Mouse (Mus musculus) myocyte (in vitro differentiated cells): Measurements from ENCODE around the gene Plcg2. TPM values are rescaled to one million over a fixed set of nuclear protein-coding genes. Genes with fewer than 3 reads are reported as not detected.

Experiments used
- H3K27me3 ChIP-seq: one replicate; pipeline ENCODE4 v1.6.1; 2011; ENCODE audit not compliant: control insufficient read depth, insufficient read depth, insufficient read length
- H3K36me3 ChIP-seq: one replicate; pipeline ENCODE4 v1.6.1; 2011; ENCODE audit not compliant: control insufficient read depth, insufficient read depth
- H3K4me2 ChIP-seq: one replicate; pipeline ENCODE4 v1.6.1; 2011; ENCODE audit warnings: low read depth, control low read depth
- H3K4me3 ChIP-seq: one replicate; pipeline ENCODE4 v1.5.1; 2011; ENCODE audit warnings: mild to moderate bottlenecking, control low read depth, moderate library complexity
- H3K79me2 ChIP-seq: one replicate; pipeline ENCODE4 v1.6.1; 2011; ENCODE audit not compliant: control insufficient read depth, insufficient read depth
- H3ac ChIP-seq: one replicate; pipeline ENCODE4 v1.6.1; 2011; ENCODE audit not compliant: control insufficient read depth, insufficient read length
- CEBPB ChIP-seq: IDR thresholded peaks from 2 replicates; pipeline ENCODE4 v1.6.1; 2011; ENCODE audit warnings: mild to moderate bottlenecking, moderate library complexity; ENCODE audit not compliant: poor library complexity, insufficient read depth, severe bottlenecking
- E2F4 ChIP-seq: IDR thresholded peaks from one replicate; pipeline ENCODE4 v1.6.1; 2011; ENCODE audit warnings: mild to moderate bottlenecking, control low read depth, moderate library complexity; ENCODE audit not compliant: insufficient read depth
- MAX ChIP-seq: IDR thresholded peaks from one replicate; pipeline ENCODE4 v1.6.1; 2011; ENCODE audit warnings: low read depth, mild to moderate bottlenecking, control low read depth
- MYOD1 ChIP-seq, 3 experiments: IDR thresholded peaks; one replicate each; pipeline ENCODE4 v1.6.1; 2011; ENCODE audit warnings: control low read depth in 2 of 3, low read depth in 2 of 3, mild to moderate bottlenecking in 2 of 3, moderate library complexity in 1 of 3; ENCODE audit not compliant: insufficient read length in 2 of 3, control insufficient read depth in 1 of 3
- MYOG ChIP-seq, 3 experiments: IDR thresholded peaks; one replicate each; pipeline ENCODE4 v1.6.1; 2011; ENCODE audit warnings: control low read depth in 2 of 3, low read depth in 2 of 3, mild to moderate bottlenecking in 2 of 3; ENCODE audit not compliant: insufficient read length in 2 of 3, control insufficient read depth in 1 of 3, insufficient read depth in 1 of 3
- POLR2A ChIP-seq: IDR thresholded peaks from one replicate; pipeline ENCODE4 v1.6.1; 2011; ENCODE audit warnings: low read depth, mild to moderate bottlenecking, control low read depth, moderate library complexity; ENCODE audit not compliant: insufficient read length
- POLR2AphosphoS2 ChIP-seq: IDR thresholded peaks from one replicate; pipeline ENCODE4 v1.6.1; 2011; ENCODE audit warnings: low read depth, control low read depth; ENCODE audit not compliant: insufficient read length
- REST ChIP-seq: IDR thresholded peaks from one replicate; pipeline ENCODE4 v1.6.1; 2011; ENCODE audit warnings: mild to moderate bottlenecking, control low read depth, moderate library complexity; ENCODE audit not compliant: insufficient read depth, insufficient read length
- SRF ChIP-seq: IDR thresholded peaks from one replicate; pipeline ENCODE4 v1.6.1; 2011; ENCODE audit warnings: low read depth; ENCODE audit not compliant: control insufficient read depth, insufficient read length
- TCF12 ChIP-seq: IDR thresholded peaks from one replicate; pipeline ENCODE4 v1.6.1; 2011; ENCODE audit warnings: mild to moderate bottlenecking, control low read depth; ENCODE audit not compliant: poor library complexity, insufficient read depth, severe bottlenecking
- TCF3 ChIP-seq: IDR thresholded peaks from one replicate; pipeline ENCODE4 v1.6.1; 2011; ENCODE audit warnings: low read depth, control low read depth; ENCODE audit not compliant: insufficient read length
- USF1 ChIP-seq: IDR thresholded peaks from one replicate; pipeline ENCODE4 v1.6.1; 2011; ENCODE audit warnings: low read depth, mild to moderate bottlenecking, control low read depth, moderate library complexity
- polyA plus RNA-seq: library from polyadenylated mRNA; unstranded; fragments of >200 nt; fragmentation: generic; extraction: Trizol; gene quantifications from one replicate; pipeline ENCODE4 v1.2.1, GENCODE M21; 2012; ENCODE audit warnings: missing spikeins

Plcg2 gene
- polyA plus RNA-seq, 1 experiment: 0.29 TPM

GRCm38 (mm10) chr8:117467466-117467865, 30.6 kb upstream of the Plcg2 start:
- Histone ChIP-seq H3K27me3 (no peaks in the 10 kb centered on the region), H3ac (no peak overlapping the region), H3K79me2 (no peaks in the 10 kb centered on the region), H3K36me3 (no peaks in the 10 kb centered on the region), H3K4me2 (no peak overlapping the region), H3K4me3 (no peak overlapping the region)
- no peak for TF ChIP-seq POLR2AphosphoS2

GRCm38 (mm10) chr8:117469431-117470341, 28.4 kb upstream of the Plcg2 start:
- H3K27me3 ChIP-seq: no peaks in the 10 kb centered on the region
- H3K79me2 ChIP-seq: no peaks in the 10 kb centered on the region
- H3ac ChIP-seq: no peak overlapping the region
- no peaks in the 10 kb centered on the region for H3K36me3 ChIP-seq
- no peak overlapping the region for H3K4me2 ChIP-seq
- no peak for TF ChIP-seq POLR2AphosphoS2
- no peak for TF ChIP-seq SRF
- TF ChIP-seq E2F4: no peak
- TF ChIP-seq MAX: no peak
- TF ChIP-seq MYOG (IDR thresholded peaks at IDR 0.05; ENCODE audit: control insufficient read depth in 1 of 3, insufficient read depth in 1 of 3, insufficient read length in 2 of 3, low read depth in 2 of 3): no peak
- no peak for TF ChIP-seq REST
- no peak for TF ChIP-seq MYOD1 (IDR thresholded peaks at IDR 0.05; ENCODE audit: control insufficient read depth in 1 of 3, insufficient read length in 2 of 3, low read depth in 2 of 3)
- TF ChIP-seq TCF12: no peak
- no peak for TF ChIP-seq USF1
- no peak for TF ChIP-seq TCF3
- TF ChIP-seq CEBPB: no peak
- TF ChIP-seq POLR2A: no peak
- no peak overlapping the region for H3K4me3 ChIP-seq

- Histone ChIP-seq H3K27me3 (no peaks in the 10 kb centered on the region), H3K4me3 (no peak overlapping the region), H3K79me2 (no peaks in the 10 kb centered on the region), H3K4me2 (no peak overlapping the region), H3K36me3 (no peaks in the 10 kb centered on the region), H3ac (no peak overlapping the region)
- no peak for TF ChIP-seq TCF12
- no peak for TF ChIP-seq MAX
- TF ChIP-seq MYOG (IDR thresholded peaks at IDR 0.05; ENCODE audit: control insufficient read depth in 1 of 3, insufficient read depth in 1 of 3, insufficient read length in 2 of 3, low read depth in 2 of 3): peak in 2 of 3 experiments; percentile 27 to 40
- TF ChIP-seq POLR2AphosphoS2: no peak
- TF ChIP-seq E2F4: no peak
- no peak for TF ChIP-seq TCF3
- TF ChIP-seq REST: no peak
- no peak for TF ChIP-seq CEBPB
- peak in 2 of 3 experiments; percentile 23 to 31 for TF ChIP-seq MYOD1 (IDR thresholded peaks at IDR 0.05; ENCODE audit: control insufficient read depth in 1 of 3, insufficient read length in 2 of 3, low read depth in 2 of 3)
- no peak for TF ChIP-seq SRF
Measured at GRCm38 (mm10) chr8:117470342-117470781, 27.7 kb upstream of the Plcg2 start.

GRCm38 (mm10) chr8:117471174-117471573, 26.9 kb upstream of the Plcg2 start:
- H3K4me3 ChIP-seq: no peak overlapping the region
- H3K27me3 ChIP-seq: no peaks in the 10 kb centered on the region
- no peak for TF ChIP-seq TCF3
- TF ChIP-seq SRF: no peak
- TF ChIP-seq POLR2A: no peak
- TF ChIP-seq E2F4: no peak
- TF ChIP-seq TCF12: no peak
- TF ChIP-seq MYOG (IDR thresholded peaks at IDR 0.05; ENCODE audit: control insufficient read depth in 1 of 3, insufficient read depth in 1 of 3, insufficient read length in 2 of 3, low read depth in 2 of 3): no peak
- TF ChIP-seq MYOD1 (IDR thresholded peaks at IDR 0.05; ENCODE audit: control insufficient read depth in 1 of 3, insufficient read length in 2 of 3, low read depth in 2 of 3): no peak
- no peak overlapping the region for H3K4me2 ChIP-seq
- no peaks in the 10 kb centered on the region for H3K36me3 ChIP-seq
- H3ac ChIP-seq: no peak overlapping the region
- H3K79me2 ChIP-seq: no peaks in the 10 kb centered on the region

- Histone ChIP-seq H3K27me3 (no peaks in the 10 kb centered on the region), H3ac (no peak overlapping the region), H3K36me3 (no peaks in the 10 kb centered on the region), H3K79me2 (no peaks in the 10 kb centered on the region), H3K4me3 (no peak overlapping the region), H3K4me2 (no peak overlapping the region)
- no peak for TF ChIP-seq POLR2AphosphoS2
- no peak for TF ChIP-seq REST
- TF ChIP-seq SRF: no peak
- no peak for TF ChIP-seq TCF3
- no peak for TF ChIP-seq MYOG (IDR thresholded peaks at IDR 0.05; ENCODE audit: control insufficient read depth in 1 of 3, insufficient read depth in 1 of 3, insufficient read length in 2 of 3, low read depth in 2 of 3)
- TF ChIP-seq MYOD1 (IDR thresholded peaks at IDR 0.05; ENCODE audit: control insufficient read depth in 1 of 3, insufficient read length in 2 of 3, low read depth in 2 of 3): no peak
- TF ChIP-seq USF1: no peak
- no peak for TF ChIP-seq POLR2A
- no peak for TF ChIP-seq E2F4
Measured at GRCm38 (mm10) chr8:117471655-117472054, 26.4 kb upstream of the Plcg2 start.
